Mouse (Mus musculus) lung, postnatal 36 days (tissue): ENCODE measurements at regions not wholly inside any gene's neighbourhood (a gene's known extent, or its start where the extent isn't known, plus 50 kb on each side); places are given as distances from the start of the nearest gene placed in this dataset.

Source experiments
- DNase-seq: peaks from one replicate; pipeline ENCODE4 v3.0.0; 2022; ENCODE audit warnings: mixed read lengths

- DNase-seq: no peak
These were observed 100.8 kb upstream of the Gm12830 start for GRCm38 (mm10) chr4:114720696-114721095.

- no peak for DNase-seq
These were observed 100.1 kb upstream of the Gm12830 start for GRCm38 (mm10) chr4:114721386-114721785.

DNA sequence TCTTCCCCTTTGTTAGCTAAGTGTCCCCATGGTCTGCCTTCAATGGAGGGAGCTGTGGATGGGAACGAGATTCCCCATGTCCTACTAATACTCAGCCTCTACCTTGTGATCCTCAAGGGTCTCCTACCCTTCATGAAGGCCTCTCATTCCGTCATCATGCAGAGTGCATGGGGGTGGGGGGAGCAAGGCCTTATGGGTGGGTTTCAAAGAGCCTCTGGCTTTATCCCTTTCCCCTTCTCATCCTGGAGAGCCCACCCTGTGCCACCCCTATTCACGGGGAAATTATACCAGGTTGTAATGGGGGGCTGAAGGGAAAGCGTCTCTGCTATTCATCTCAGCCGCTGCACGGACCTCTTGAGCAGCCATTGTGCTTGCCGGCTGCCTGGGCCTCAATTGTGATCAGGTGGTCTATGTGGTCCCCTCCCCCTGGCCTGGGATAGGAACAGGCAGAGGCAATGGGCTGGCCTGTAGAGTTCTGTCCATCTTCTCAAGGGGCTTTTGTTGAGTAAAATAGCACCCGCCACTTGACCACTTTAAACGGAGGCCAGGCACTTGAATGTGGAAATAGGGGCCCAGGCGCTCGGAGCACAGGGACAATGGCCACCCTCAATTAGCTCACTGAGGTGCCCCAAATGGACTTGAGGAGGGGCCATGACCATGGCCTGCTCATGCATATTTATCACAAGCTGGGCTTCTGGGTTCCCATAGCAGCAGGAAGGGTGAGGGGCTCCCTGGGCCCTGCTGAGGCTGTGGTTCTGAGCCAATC lies 93.1 kb upstream of the Gm12830 start:
- no peak for DNase-seq

DNA sequence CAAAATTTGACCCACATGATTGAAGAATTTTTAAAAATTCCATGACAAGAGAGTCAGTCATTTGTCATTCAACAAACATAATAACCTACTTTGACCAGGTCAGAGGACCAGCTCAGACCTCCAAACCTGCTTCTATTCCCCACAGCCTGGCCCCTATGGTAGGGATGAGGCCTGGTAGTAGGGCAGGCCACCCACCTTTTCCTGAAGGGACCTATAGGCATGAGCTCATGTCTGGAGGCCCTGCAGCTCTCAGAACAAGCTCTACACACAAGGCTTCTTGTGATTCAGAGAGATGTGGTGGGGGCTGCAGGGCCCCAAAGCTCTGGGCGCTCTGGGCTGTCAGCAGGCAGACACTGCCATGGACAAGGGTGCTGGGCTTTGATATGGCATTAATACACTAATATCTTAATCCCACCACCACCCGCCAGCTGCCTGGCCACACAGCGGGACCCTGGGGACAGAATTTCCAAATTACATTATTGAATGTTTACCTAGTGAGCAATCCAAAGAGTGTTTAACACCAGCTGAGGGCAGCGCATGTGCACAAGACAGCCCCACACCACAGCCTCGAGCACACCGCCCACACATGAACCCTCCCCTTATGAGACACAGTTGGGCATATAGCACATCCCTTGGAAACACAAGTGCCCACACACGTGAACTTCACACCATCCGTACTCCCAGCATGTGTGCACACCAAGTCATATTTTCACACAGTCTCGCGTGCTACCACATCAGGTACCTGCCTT lies 88.1 kb upstream of the Gm12830 start:
- DNase-seq: no peak

DNA sequence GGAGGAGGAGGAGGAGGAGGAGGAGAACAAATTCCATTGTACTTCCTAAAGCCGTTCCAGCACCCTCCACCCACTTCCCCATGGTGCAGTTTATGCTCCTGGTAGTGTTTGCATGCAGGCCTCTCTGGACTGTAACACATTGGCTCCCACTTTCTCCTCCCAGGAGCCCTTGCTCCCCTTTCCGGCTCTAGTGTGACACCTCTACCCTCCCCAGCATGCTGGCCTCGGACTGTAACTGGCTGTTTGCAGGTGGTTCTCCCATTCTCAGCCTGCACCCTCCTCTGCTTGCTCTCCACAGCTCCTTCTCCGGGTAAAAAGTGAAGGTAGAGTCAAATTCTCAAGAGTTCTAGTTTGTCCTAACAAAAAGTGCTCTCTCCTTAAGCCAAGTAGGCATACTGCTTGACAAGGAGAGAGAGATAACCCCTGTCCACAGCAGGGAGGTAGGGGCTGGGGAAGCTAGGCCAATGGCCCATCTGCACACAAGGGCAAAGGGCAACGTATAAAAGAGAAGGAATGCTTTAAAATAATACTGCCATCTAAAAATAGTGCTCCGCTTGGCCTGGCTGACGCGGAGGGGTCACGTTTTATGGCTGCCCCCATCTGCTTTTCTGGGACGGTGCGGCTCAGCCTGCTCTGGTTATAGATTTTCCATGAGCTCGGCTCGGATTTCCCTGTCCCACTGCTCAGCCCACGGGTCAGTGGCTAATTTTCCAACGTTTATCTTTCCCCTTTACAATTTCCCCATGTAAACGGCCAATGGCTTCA lies 82.4 kb upstream of the Gm12830 start:
- no peak for DNase-seq

DNA sequence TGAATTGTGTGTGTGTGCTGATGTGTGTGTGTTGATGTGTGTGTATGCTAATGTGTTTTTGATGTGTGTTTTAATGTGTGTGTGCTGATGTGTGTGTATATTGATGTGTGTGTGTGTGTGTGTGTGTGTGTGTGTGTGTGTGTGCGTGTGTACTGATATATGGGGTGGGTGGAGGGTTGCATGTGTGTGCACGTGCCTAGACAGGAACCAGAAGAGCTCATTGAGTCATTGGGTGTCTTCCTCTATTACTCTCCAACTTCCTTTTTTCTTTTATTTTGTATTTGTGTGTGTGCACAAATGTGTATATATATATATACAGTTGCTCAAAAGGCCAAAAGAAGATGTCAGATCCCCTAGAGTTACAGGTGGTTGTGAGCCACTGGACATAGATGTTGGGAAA lies 73.4 kb upstream of the Gm12830 start:
- no peak for DNase-seq

DNA sequence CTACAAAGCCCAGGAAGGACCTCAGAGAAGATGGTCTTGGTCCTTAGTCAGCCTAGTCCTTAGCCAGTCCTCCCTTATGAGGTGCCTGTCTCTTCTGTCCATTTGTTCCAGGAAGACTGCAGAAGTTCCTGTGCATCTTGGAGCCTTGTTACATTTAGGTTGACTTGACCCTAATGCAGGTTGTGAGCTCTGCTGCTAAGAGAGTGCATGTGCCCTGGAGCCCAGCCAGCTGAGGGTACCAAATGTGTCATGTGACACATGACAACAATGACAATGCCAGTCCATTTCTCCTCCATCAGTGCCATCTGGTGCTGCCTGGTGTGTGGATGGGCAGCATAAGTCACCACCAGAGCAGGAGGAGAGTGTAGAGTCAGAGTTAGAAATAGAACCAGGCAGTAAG lies 61.7 kb upstream of the Gm12830 start:
- no peak for DNase-seq

DNA sequence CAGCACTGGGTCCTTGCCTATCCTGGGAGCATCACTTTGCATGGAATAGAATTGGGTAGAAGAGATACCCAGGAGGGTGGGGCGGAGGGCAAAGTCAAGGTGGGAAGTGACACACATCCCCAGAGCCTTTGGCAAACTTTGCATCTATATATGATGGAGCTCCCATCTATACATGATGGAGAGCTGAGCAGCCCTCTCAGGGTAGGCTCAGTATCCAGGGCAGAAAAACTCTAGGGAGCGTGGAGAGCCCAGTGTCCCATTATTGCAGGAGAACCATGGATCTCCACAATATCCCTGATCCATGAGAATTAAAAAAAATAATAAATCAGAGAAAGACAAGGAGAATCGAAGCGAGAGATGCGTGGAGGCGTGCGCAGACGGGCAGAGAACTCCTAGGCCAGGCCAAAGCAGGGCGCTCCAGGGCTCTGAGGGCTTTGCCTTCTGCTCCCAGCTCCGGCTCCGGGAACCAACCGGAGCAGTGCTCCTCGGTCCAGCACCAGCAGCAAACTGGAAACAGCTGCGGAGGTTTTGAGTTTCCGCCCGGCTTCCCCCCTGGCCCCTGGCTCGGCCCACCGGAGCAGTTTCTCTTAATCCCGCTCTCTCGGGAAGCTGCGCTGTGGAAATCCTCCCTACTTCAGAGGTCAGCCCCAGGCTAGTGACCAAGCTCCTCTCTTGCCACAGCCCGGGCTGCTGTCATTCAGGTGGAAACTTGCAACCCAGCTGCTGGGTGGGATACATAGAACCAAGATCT lies 54.7 kb upstream of the Gm12830 start:
- no peak for DNase-seq
